Mouse (Mus musculus): ENCODE results near the gene Sipa1l2.

Gene Sipa1l2

DNA sequence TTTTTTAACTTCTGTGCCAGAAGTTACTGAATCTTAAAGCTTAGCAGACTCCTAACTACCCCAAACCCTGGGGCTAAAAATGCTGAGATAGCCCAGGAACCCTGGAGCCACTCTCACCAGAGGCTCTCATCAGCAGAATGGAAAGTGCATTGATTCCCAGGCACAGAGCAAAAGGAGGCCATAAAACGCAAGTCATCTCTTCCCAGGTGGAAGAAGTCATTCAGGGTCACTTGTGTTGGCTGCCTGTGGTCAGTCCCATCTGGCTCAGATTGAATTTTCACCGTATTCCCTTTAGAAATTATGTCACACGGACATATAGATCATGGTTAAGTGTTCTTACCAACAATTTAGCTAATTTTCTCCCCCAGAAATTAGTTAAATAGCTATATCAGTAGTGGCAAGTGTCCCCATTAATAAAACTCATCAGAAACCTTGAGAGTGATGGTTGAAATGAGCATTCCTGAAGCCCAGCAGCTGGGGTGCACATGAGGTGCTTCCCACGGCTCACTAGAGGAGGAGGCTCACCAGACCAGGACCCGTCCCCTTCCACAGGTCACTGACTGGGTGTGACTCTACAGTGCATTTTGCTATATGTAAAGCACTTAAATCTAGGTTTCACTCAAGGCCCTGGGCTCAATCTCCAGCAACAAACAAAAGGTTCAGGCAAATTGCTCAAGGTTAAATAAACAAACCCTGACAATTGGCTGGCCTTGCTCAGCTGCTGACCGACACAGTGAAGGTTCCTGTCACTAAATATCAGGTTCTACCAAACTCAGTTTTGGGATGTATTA is 53.3 kb downstream of the Sipa1l2 start:
- in situ Hi-C loops (cut with MboI; ENCODE audit: low sequenced_read_pairs) = no loop called here

DNA sequence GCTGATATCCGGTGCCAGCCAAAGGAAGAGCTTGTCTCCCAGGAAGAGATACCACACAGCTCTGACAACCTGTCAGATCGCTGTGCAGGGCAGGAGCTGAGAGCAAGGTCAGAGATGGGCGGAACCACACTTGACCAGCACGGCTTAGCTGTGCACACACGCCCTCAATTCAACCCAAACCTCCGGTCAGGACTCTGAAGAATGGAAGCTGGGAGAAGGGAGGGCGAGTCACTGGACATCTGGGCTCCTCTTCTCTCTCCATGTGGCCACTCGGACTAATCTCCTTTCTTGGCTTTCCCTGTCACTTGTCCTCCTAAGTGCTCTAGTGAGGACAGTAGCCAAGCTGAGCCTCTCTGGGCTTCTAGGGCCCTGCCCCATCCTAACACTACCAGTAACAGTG is 53.9 kb downstream of the Sipa1l2 start:
- in situ Hi-C loops (cut with MboI; ENCODE audit: low sequenced_read_pairs) = no loop called here

DNA sequence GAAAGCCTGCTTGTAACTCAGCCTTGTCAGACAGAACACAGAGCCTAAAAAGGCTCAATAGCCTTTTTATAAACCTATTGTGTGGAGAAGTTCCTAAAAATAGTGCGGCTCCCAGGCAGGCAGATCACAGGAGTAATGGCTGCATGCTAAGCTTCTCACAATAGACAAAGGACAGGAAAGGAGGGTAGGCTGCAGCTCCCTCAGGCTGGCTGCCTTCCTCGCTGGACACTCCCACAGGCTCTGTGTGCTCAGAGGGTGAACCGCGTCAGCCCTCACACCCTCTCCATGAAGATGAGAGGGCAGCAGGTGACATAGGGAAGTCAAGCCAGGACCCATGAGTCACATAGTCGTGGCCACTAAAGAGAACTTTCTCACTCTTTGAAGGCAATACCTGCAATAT is 55.7 kb downstream of the Sipa1l2 start:
- in situ Hi-C loops (cut with MboI; ENCODE audit: low sequenced_read_pairs) = no loop called here

- in situ Hi-C loops (cut with MboI; ENCODE audit: low sequenced_read_pairs) = no loop called here
Observed at GRCm38 (mm10) chr8:125513242-125513866, 56.3 kb downstream of the Sipa1l2 start.

- in situ Hi-C loops (cut with MboI; ENCODE audit: low sequenced_read_pairs) = no loop called here
Observed at GRCm38 (mm10) chr8:125512561-125512960, 57.0 kb downstream of the Sipa1l2 start.

- in situ Hi-C loops (cut with MboI; ENCODE audit: low sequenced_read_pairs) = no loop called here
Observed at GRCm38 (mm10) chr8:125510861-125511668, 58.5 kb downstream of the Sipa1l2 start.

DNA sequence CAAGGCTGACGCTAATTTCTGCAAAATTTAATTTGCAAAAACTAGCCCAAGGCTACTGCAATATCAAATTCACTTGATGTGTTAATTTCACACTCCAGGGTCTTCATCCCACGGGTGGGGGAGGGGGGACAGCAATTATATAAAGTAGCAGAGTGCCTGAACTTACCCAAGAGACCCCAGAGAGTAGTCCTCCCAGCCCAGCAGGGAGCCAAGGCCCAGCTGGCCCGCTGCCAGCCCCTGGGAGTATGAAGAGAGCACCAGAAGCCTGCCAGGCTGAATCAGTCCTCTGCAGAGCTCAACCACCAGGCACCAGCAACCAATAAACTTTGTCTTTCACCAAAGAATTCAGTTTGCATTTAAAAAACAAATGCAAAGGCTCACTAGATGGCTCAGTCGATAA is 59.8 kb downstream of the Sipa1l2 start:
- in situ Hi-C loops (cut with MboI; ENCODE audit: low sequenced_read_pairs) = no loop called here

DNA sequence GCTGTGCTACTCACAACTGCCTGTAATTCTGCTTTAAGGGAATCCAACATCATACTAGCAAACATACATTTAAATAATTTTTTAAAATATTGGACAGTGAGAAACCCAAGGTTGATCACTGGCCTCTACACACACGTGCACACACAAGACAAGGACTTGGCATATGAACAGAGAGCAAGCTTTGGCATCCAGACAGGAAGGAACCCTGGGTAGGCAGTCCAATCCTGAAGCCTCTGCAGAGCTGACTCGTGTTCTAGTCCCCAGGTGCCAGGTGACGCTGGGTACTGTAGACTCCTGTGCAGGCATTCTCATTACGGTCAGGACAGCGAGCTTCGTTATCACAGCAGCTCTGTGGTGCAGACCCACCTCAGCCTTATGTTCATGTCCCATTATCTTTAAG is 60.4 kb downstream of the Sipa1l2 start:
- in situ Hi-C loops (cut with MboI; ENCODE audit: low sequenced_read_pairs) = no loop called here

DNA sequence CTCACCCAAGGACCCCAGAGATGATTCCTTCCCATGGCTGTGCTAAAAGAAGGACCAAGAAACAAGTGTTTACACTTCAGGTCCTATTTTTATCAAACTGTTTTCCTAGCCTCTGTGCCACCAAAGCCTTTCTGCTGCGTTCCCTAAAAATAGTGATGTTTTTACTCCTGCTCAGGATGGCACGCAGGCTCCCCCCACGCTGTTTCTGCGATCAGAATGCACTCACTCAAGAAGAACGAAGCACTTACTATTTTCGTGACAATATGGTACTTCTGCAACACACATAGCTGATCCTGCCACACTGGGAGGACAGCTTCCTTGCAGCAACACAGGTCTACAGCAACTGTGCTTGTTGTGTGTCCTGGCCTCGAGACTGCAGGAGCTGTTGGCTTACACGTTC is 62.3 kb downstream of the Sipa1l2 start:
- in situ Hi-C loops (cut with MboI; ENCODE audit: low sequenced_read_pairs) = no loop called here

GRCm38 (mm10) chr8:125504605-125505257 is 64.9 kb downstream of the Sipa1l2 start:
- in situ Hi-C loops (cut with MboI; ENCODE audit: low sequenced_read_pairs) = no loop called here

- in situ Hi-C loops (cut with MboI; ENCODE audit: low sequenced_read_pairs) = no loop called here
Observed at GRCm38 (mm10) chr8:125503808-125504207, 65.8 kb downstream of the Sipa1l2 start.

DNA sequence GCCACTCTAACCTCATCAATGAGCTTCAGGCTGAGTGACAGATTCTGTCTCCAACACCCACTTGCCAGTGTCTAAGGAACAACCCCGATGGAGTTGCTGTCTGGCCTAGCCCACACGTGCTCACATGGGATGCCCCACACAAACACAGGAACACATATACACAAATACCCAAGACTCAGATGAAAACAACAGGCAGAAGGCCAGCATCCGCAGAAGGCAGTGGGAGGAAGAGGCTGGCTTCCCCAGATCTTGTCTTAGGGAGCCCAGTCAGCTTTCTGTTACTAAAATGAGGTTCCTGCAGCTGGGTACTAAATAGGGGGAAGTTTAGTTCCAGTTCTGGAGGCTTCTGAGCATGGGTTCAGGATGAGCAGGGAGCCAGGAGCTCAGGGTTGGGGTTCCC is 66.8 kb downstream of the Sipa1l2 start:
- in situ Hi-C loops (cut with MboI; ENCODE audit: low sequenced_read_pairs) = no loop called here

DNA sequence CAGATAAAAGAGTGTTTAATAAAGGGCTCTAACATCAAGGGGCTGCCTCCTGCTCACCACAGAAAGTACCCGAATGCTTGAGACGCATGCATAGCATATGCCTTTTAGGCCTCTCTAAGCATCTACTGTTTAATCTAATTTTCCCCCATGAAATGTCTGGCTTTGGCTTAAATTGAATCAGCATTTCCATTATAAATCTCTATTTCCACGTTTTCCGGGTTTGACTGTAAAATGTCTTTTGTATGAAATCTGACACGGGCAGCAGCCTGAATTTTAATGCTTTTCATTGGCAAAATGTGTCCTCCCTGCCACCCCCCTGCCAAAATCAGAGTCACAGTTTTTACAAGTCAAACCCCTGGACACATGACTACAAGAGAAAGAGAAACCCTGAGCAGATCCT is 69.6 kb downstream of the Sipa1l2 start:
- in situ Hi-C loops (cut with MboI; ENCODE audit: low sequenced_read_pairs) = no loop called here

DNA sequence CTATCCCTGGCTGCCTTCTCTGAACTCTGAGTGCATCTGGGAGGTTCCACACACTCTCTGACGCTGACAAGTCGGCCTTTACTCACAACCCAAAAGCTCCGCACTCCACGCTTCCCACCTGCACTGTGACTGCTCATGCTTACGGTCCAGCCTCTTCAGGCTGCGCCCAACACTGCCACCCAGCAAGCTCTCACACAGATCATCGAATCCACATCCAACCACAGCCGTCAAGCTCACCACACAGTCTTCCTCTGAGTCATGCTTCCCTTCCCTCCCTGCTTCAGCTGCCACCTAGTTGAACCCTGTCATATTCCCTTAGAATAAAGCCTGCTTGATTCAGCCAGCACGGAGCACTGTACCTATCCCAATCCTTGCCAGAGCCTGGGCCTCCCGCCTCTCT is 71.1 kb downstream of the Sipa1l2 start:
- in situ Hi-C loops (cut with MboI; ENCODE audit: low sequenced_read_pairs) = no loop called here

DNA sequence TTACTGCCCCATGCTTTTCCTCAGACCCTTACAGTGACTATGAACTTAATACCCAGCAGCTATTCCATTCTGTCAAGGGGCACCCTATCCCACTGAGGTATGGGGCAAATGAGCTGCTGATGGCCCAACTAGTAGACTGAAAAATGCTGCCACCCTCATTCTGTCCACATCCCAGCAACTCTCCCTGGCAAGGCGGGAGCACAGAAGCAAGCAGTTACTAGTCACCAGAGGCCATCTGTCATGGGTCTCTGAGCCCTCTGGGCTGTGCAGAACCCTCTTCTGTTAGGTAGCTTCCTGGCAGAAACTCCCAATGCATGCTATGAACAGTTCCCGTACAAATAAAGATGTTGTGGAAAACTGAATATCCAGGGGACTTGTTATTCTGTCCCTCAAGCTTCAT is 74.1 kb downstream of the Sipa1l2 start:
- in situ Hi-C loops (cut with MboI; ENCODE audit: low sequenced_read_pairs) = no loop called here

DNA sequence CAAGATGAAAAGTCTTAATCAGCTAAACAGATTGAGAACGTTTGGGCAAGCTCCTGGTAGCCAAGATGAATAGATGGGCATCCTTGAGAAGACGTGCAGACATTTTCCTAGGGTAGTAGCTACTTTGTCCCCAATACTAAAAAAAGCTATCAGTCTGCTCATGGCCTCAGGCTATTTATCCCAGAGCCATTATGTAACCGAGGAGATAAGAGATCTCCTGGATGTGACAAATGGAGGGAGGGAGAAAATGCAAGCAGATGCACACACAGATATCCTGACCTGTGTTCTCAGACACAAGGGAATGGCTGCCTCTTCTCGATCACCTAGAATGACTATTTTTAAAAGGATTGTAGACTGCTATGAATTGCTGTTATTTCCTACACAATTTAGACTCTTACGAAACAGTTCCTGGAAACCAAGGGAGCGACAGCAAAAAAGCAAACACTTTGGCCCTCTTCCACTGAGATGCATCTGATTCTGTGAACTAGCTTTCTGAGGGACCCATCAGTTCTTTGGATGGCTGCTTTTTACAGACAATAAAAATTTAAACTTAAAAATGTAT is 76.3 kb downstream of the Sipa1l2 start:
- in situ Hi-C loops (cut with MboI; ENCODE audit: low sequenced_read_pairs) = no loop called here

DNA sequence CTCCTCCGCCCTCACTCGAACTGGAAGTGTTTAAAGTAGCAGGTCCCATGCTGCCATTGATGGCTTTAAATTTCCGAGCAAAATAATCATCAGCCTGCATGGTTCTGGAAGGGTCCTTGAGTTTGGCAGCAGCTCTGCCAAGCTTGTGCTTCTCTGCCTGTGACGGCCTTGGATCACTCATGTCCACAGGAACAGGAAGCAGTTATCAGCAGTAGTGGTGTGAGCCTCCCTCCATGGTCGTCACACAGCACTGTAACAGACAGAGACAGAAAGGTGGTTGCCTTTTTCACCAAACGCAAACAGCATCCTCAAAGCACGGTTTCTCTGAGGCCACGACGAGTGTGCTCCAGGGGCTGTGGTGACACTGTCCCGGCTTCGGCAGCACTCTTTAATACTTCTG is 77.2 kb downstream of the Sipa1l2 start:
- in situ Hi-C loops (cut with MboI; ENCODE audit: low sequenced_read_pairs) = no loop called here

DNA sequence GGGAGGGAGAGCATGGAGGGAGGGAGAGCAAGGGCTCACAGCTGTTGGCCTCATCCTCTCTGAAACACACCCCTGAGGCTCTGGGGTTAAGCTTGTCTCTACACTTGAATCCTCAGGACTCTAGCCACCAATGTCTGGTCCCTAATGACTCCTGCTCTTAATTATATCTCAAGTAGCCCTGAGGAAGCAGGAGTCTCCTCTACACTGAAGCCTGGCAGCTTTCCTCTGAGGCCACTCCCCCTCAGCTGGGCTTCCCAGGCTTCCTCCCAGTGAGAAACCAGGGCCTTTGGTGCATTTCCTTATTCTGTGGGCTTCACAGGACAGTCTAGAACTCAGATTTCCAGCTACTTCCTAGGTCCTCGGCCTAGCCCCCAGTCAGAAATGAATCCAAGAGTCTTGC is 80.9 kb downstream of the Sipa1l2 start:
- in situ Hi-C loops (cut with MboI; ENCODE audit: low sequenced_read_pairs) = no loop called here

DNA sequence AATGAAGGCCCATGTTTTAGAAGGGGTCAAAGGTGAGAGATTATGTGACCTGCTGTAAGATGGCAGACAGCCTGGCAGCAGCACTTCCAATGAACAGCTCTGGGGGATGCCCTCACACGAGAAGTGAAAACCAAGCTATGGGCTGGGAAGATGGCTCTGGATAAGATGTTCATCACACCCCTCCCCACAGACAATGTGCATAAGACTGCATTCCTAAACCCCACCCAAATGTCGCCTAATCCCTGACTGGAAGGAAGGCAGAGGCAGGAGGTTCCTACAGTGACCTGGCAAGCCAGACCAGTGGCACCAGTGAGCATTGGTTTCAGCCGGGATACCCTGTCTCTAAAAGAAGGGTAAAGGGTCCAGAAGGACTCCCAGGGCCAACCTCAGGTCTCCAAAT is 83.9 kb downstream of the Sipa1l2 start:
- in situ Hi-C loops (cut with MboI; ENCODE audit: low sequenced_read_pairs) = no loop called here

GRCm38 (mm10) chr8:125484530-125485196 is 84.9 kb downstream of the Sipa1l2 start:
- in situ Hi-C loops (cut with MboI; ENCODE audit: low sequenced_read_pairs) = no loop called here

Data from CH12F3 (cell line).